Mouse (Mus musculus) embryo, embryonic 9.5 days (tissue): ENCODE data around the gene Stt3a.

ENCODE experiments used
- DNase-seq: peaks from one replicate; pipeline ENCODE4 v3.0.0-alpha.2; 2017; ENCODE audit errors: extremely low spot score

The Stt3a gene

GRCm38 (mm10) chr9:36716624-36717023 is 50.9 kb downstream of the Stt3a start:
- DNase-seq, result no peak

GRCm38 (mm10) chr9:36707304-36707703 is 60.2 kb downstream of the Stt3a start:
- no peak for DNase-seq

- no peak for DNase-seq
Observed at GRCm38 (mm10) chr9:36705923-36706322, 61.6 kb downstream of the Stt3a start.

- DNase-seq, result no peak
Observed at GRCm38 (mm10) chr9:36694276-36694675, 73.2 kb downstream of the Stt3a start.

- DNase-seq, result no peak
Observed at GRCm38 (mm10) chr9:36692920-36693319, 74.6 kb downstream of the Stt3a start, which contains the start of gene Acrv1. TSS of gene Acrv1 (plus strand) at chr9:36693220.

- peak; percentile 8 for DNase-seq
Observed at GRCm38 (mm10) chr9:36687329-36687728, 80.2 kb downstream of the Stt3a start.

GRCm38 (mm10) chr9:36681424-36681823 is 86.1 kb downstream of the Stt3a start:
- DNase-seq, result no peak
